Mouse (Mus musculus): ENCODE data around the gene Ankrd65.

GRCm38 (mm10) chr4:155772786-155773185 is 17.5 kb upstream of the Ankrd65 start:
- TF ChIP-seq CTCF (IDR thresholded peaks at IDR 0.05 in 2 of 3, conservative IDR thresholded peaks at IDR 0.05 in 1 of 3; ENCODE audit: control insufficient read depth in 1 of 3, insufficient read depth in 1 of 3, low read depth in 2 of 3, low read length in 3 of 3, poor library complexity in 1 of 3, severe bottlenecking in 1 of 3) (no peak), TCF12 (IDR thresholded peaks at IDR 0.05; ENCODE audit: low read depth, low read length) (no peak), EP300 (IDR thresholded peaks at IDR 0.05; ENCODE audit: low read depth in 1 of 2, low read length in 2 of 2) (no peak), ZNF384 (IDR thresholded peaks at IDR 0.05; ENCODE audit: low read depth, low read length) (no peak), POLR2A (IDR thresholded peaks at IDR 0.05; ENCODE audit: control insufficient read depth in 1 of 2, insufficient read depth in 1 of 2, low read depth in 1 of 2, low read length in 2 of 2, poor library complexity in 1 of 2) (no peak), GATA1 (IDR thresholded peaks at IDR 0.05; ENCODE audit: low read depth, low read length) (no peak), USF1 (IDR thresholded peaks at IDR 0.05; ENCODE audit: low read depth, low read length) (no peak), ETS1 (IDR thresholded peaks at IDR 0.05; ENCODE audit: low read depth, low read length) (no peak)

Data from MEL (cell line).